Mouse (Mus musculus) liver, embryonic 16.5 days (tissue): ENCODE measurements around the gene Cluh. TPM values are rescaled to one million over a fixed set of nuclear protein-coding genes. Genes with fewer than 3 reads are reported as not detected.

ENCODE experiments used
- ATAC-seq: fragments of 200-750 bp; cut with Nextera tagmentation; 2 replicates; pipeline ENCODE4 v1.8.0; 2017; ENCODE audit warnings: low read depth, mild to moderate bottlenecking, moderate number of reproducible peaks, moderate library complexity
- H3K27ac ChIP-seq: fragments of 300-500 bp; sonication (generic); 2 replicates; pipeline ENCODE4 v1.5.1; 2014; ENCODE audit warnings: mild to moderate bottlenecking, low read length
- H3K27me3 ChIP-seq: fragments of 300-500 bp; sonication (generic); 2 replicates; pipeline ENCODE4 v1.6.1; 2014; ENCODE audit warnings: low read depth, low read length, mixed read lengths; ENCODE audit not compliant: control insufficient read depth, insufficient read depth
- H3K36me3 ChIP-seq: fragments of 300-500 bp; sonication (generic); 2 replicates; pipeline ENCODE4 v1.6.1; 2014; ENCODE audit warnings: mild to moderate bottlenecking; ENCODE audit not compliant: control insufficient read depth, insufficient read depth
- H3K4me1 ChIP-seq: fragments of 300-500 bp; sonication (generic); 2 replicates; pipeline ENCODE4 v1.6.1; 2014; ENCODE audit warnings: low read depth, low read length, mixed read lengths; ENCODE audit not compliant: control insufficient read depth
- H3K4me2 ChIP-seq: fragments of 300-500 bp; sonication (generic); 2 replicates; pipeline ENCODE4 v1.6.1; 2014; ENCODE audit warnings: low read depth, low read length, mixed read lengths
- H3K4me3 ChIP-seq: fragments of 300-500 bp; sonication (generic); 2 replicates; pipeline ENCODE4 v1.5.1; 2014; ENCODE audit warnings: low read depth, mild to moderate bottlenecking, low read length
- H3K9ac ChIP-seq: fragments of 300-500 bp; sonication (generic); 2 replicates; pipeline ENCODE4 v1.6.1; 2014; ENCODE audit warnings: low read depth, low read length
- H3K9me3 ChIP-seq: fragments of 300-500 bp; sonication (generic); replicated peaks from 2 replicates; pipeline ENCODE4 v1.6.1; 2016; ENCODE audit warnings: low read length; ENCODE audit not compliant: control insufficient read depth
- WGBS: fragments of 180-500 bp; shearing (Covaris S2); extraction: QIAGEN DNeasy Blood & Tissue Kit; methylation state at CpG from one replicate; pipeline ENCODE4 v1.1.7; 2014; ENCODE audit not compliant: insufficient replicate concordance; 5-methylcytosine and 5-hydroxymethylcytosine counted together
- polyA plus RNA-seq: library from polyadenylated mRNA; unstranded; fragments of >200 nt; fragmentation: Nextera tagmentation; extraction: Ambion mirVana; gene quantifications from 2 replicates; pipeline ENCODE4 v1.2.1, GENCODE M21; 2015

The Cluh gene
- polyA plus RNA-seq, 1 experiment from 2014 or later: 35.3 TPM

DNA sequence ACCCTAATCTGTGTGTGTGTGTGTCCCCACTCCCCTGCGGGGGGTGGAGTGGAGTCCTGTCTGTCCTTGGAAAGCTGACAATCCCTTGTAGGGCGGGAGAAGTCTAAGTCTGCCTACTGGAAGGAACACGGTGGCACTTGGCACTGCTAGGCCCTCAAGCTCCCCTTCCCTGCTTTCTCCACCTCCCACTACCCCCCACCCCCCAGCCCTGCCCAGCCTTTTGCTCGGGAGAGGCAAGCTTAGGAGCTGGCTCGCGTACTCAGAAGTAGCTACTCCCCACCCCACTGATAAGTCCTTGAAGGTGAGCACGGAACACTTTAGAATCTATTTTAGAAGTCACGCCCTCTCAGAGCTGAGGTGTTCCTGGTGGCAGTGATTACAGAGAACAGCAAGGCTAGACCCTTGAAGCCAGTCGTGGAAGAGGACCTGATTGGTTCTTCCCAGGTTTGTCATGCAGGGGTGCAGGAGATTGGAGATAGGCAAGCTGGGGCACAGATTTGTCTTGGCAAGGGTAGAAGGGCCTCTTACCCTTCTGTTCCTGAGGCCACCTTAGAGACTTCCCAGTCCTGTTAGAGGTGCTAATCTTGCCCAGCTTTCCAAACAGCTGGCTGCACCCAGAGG, 10.4 kb upstream of the Cluh start:
- Histone ChIP-seq H3K4me2 (peak overlapping the region; percentile 70), H3K9me3 (no peaks in the 10 kb centered on the region), H3K4me1 (peaks cover 18% of the 10 kb centered on the region), H3K9ac (peak overlapping the region; percentile 47; the same call in 1 of the 2 replicates), H3K27me3 (peaks cover 58% of the 10 kb centered on the region), H3K36me3 (peaks cover 24% of the 10 kb centered on the region), H3K27ac (no peak overlapping the region), H3K4me3 (peak overlapping the region; percentile 68)
- 17% methylated on average over 9 of the region's 9 CpGs for WGBS
- ATAC-seq: no peak

GRCm38 (mm10) chr11:74639628-74640027, 9.7 kb upstream of the Cluh start:
- Histone ChIP-seq H3K4me2 (no peak overlapping the region), H3K9ac (no peak overlapping the region), H3K9me3 (no peaks in the 10 kb centered on the region), H3K36me3 (peaks cover 22% of the 10 kb centered on the region), H3K27me3 (peaks cover 58% of the 10 kb centered on the region), H3K4me3 (no peak overlapping the region), H3K4me1 (peaks cover 18% of the 10 kb centered on the region), H3K27ac (no peak overlapping the region)
- ATAC-seq: no peak
- 13% methylated on average over 1 of the region's 1 CpGs for WGBS

DNA sequence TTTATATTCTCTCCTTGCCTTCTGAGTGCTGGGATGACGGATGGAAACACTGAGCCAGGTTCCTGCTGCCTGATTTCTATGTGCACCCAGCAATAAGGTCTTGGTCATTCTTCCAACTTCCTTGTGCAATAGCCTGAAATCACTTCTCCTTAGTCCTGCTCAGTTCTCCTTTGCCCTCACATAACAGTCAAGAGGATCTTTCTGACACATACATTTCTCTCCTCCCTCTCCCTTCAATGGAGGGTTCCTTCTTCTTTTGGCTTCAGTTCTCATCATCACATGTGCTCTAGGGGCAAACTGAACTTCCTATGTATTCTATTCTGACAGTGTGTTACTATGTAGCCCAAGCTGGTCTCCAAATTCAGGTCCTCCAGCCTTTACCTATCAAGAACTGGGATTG, 1.3 kb upstream of the Cluh start:
- Histone ChIP-seq H3K9me3 (no peaks in the 10 kb centered on the region), H3K9ac (no peak overlapping the region), H3K4me2 (no peak overlapping the region), H3K27me3 (no peaks in the 10 kb centered on the region), H3K4me1 (peaks cover 38% of the 10 kb centered on the region), H3K27ac (peak overlapping the region; percentile 84; the same call in 1 of the 2 replicates), H3K4me3 (no peak overlapping the region), H3K36me3 (no peaks in the 10 kb centered on the region)
- 65% methylated on average over 1 of the region's 1 CpGs for WGBS
- ATAC-seq: no peak

- H3K36me3 ChIP-seq: no peaks in the 10 kb centered on the region
- peaks cover 41% of the 10 kb centered on the region for H3K4me1 ChIP-seq
- no peaks in the 10 kb centered on the region for H3K27me3 ChIP-seq
- peak overlapping the region; percentile 88 for H3K4me3 ChIP-seq
- peak overlapping the region; percentile 84 for H3K27ac ChIP-seq
- 3% methylated on average over 1 of the region's 1 CpGs for WGBS
- no peaks in the 10 kb centered on the region for H3K9me3 ChIP-seq
- peak overlapping the region; percentile 81 for H3K9ac ChIP-seq
- peak; percentile 20; the same call in 1 of the 2 replicates for ATAC-seq
- peak overlapping the region; percentile 96 for H3K4me2 ChIP-seq
Observed at GRCm38 (mm10) chr11:74648676-74649075, 619 bp upstream of the Cluh start.

DNA sequence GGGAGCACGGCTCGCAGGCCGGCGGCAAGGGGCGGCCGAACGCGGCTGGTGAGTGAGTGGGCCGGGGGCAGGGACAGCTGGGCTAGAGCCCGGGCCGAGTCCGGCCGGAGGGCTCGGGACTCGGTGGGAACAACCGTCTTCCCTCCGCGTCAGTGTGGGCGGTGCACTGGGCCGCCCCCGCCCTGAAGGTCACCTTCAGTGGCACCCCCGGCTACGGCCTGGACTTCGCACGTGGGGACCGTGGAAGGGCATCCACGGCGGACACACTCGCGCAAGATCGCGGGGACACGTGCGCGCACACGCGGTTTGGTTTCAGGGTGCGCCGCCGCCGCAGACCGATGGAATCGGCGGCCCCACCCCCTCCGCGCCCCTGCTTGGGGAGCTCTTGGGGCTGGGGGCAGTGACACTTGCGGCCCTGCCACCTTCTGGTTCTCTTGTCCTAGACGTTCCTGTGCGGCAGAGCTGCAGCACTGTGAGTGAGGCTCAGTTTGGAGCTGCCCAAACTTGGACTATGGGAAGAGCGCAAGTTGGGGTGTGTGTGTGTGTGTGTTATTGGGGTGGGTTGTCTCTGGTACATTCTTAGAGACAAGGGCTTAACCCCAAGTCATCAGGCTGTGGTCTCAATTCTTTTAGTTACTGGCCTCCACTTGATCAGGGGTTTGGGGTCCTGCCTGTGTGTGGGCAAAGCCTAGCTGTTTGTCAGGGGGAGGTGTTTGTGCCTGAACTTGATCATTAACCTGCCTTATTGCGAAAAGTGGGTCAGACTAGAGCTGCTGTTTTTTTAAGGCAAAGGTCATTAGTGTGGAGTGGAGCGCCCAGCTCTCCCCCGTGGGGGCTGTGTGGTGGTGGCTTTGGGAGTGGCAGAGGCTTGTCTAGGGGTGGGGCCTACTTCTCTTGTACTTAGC, 604 bp downstream of the Cluh start:
- Histone ChIP-seq H3K27me3 (no peaks in the 10 kb centered on the region), H3K4me3 (peak overlapping the region; percentile 88), H3K27ac (peak overlapping the region; percentile 84), H3K4me1 (peaks cover 41% of the 10 kb centered on the region), H3K9ac (peak overlapping the region; percentile 81), H3K9me3 (no peaks in the 10 kb centered on the region), H3K36me3 (no peaks in the 10 kb centered on the region), H3K4me2 (peak overlapping the region; percentile 96)
- WGBS: under 1% methylated on average over 53 of the region's 53 CpGs
- ATAC-seq: peak; percentile 63

- 41% methylated on average over 4 of the region's 4 CpGs for WGBS
- no peaks in the 10 kb centered on the region for H3K9me3 ChIP-seq
- H3K27me3 ChIP-seq: no peaks in the 10 kb centered on the region
- H3K4me3 ChIP-seq: peak overlapping the region; percentile 88
- H3K4me2 ChIP-seq: peak overlapping the region; percentile 96
- peak overlapping the region; percentile 81; the same call in 1 of the 2 replicates for H3K9ac ChIP-seq
- no peaks in the 10 kb centered on the region for H3K36me3 ChIP-seq
- H3K4me1 ChIP-seq: peaks cover 41% of the 10 kb centered on the region
- peak overlapping the region; percentile 25; the same call in 1 of the 2 replicates for H3K27ac ChIP-seq
- no peak for ATAC-seq
Observed at GRCm38 (mm10) chr11:74650576-74651100, 1.3 kb downstream of the Cluh start.

GRCm38 (mm10) chr11:74652791-74653191, 3.5 kb downstream of the Cluh start:
- no peaks in the 10 kb centered on the region for H3K9me3 ChIP-seq
- no peak overlapping the region for H3K27ac ChIP-seq
- H3K36me3 ChIP-seq: peaks cover 13% of the 10 kb centered on the region
- H3K9ac ChIP-seq: no peak overlapping the region
- H3K27me3 ChIP-seq: no peaks in the 10 kb centered on the region
- 67% methylated on average over 4 of the region's 4 CpGs for WGBS
- peaks cover 41% of the 10 kb centered on the region for H3K4me1 ChIP-seq
- ATAC-seq: no peak
- H3K4me3 ChIP-seq: no peak overlapping the region
- H3K4me2 ChIP-seq: peak overlapping the region; percentile 96

GRCm38 (mm10) chr11:74653385-74653784, 4.1 kb downstream of the Cluh start:
- peak overlapping the region; percentile 96 for H3K4me2 ChIP-seq
- H3K9ac ChIP-seq: no peak overlapping the region
- H3K36me3 ChIP-seq: peaks cover 19% of the 10 kb centered on the region
- no peak overlapping the region for H3K4me3 ChIP-seq
- no peak for ATAC-seq
- H3K27me3 ChIP-seq: no peaks in the 10 kb centered on the region
- H3K4me1 ChIP-seq: peaks cover 37% of the 10 kb centered on the region
- no peak overlapping the region for H3K27ac ChIP-seq
- WGBS: 52% methylated on average over 6 of the region's 6 CpGs
- H3K9me3 ChIP-seq: no peaks in the 10 kb centered on the region
